Mouse (Mus musculus): ENCODE results near the gene Fn3k. TPM values are rescaled to one million over a fixed set of nuclear protein-coding genes. Genes with fewer than 3 reads are reported as not detected.

The Fn3k gene
- polyA plus RNA-seq, 1 experiment from 2014 or later: 0.50 TPM

DNA sequence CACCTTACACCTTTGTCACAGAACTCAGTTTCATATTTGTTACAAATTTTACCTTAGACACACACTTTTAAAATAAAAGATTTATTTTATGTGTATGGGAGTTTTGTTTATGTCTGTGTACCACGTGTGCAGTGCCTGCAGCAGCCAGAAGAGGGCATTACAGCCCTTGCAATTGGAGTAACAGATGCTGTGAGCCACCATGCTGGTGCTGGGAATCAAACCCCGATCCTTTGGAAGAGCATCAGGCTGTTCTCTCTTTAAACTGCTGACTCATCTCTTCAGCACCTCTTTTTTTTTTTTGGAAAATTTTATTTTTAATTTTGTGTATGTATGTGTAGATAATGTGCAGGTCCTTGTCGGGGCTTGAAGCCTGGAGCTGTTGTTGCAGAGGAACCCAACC is 23.2 kb downstream of the Fn3k start:
- WGBS: 89% methylated on average over 3 of the region's 3 CpGs
- H3K4me3 ChIP-seq (replicated peaks): no peak overlapping the region
- no peak overlapping the region for H3K9ac ChIP-seq (replicated peaks)
- H3K9me3 ChIP-seq: no peaks in the 10 kb centered on the region
- no peak overlapping the region for H3K27ac ChIP-seq
- H3K36me3 ChIP-seq: peaks cover 78% of the 10 kb centered on the region
- H3K4me1 ChIP-seq (replicated peaks): peaks cover 4% of the 10 kb centered on the region
- ATAC-seq (ENCODE audit: insufficient number of reproducible peaks, insufficient read depth, low FRiP score, low TSS enrichment, low read depth): no peak
- no peak overlapping the region for H3K4me2 ChIP-seq
- no peaks in the 10 kb centered on the region for H3K27me3 ChIP-seq

DNA sequence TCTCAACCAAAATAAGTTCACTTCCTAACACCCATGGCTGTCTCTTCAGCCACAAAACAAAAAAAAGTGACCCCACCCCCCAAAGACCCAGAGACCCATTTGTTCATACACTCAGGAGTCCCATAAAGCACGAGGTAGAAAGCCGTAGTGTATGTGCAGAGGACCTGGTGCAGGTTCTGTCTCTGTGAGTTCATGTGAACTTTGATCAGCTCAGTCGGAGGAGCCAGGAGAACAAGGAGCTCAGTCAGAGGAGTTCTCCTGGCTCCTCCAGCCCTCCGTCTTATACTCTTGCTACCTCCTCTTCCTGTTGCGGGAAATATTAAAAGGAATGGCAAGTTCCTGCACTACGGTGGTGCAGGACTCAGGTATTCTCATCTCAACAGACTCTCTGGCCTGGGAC is 32.7 kb downstream of the Fn3k start:
- Histone ChIP-seq H3K27me3 (no peaks in the 10 kb centered on the region), H3K36me3 (peaks cover 37% of the 10 kb centered on the region)

DNA sequence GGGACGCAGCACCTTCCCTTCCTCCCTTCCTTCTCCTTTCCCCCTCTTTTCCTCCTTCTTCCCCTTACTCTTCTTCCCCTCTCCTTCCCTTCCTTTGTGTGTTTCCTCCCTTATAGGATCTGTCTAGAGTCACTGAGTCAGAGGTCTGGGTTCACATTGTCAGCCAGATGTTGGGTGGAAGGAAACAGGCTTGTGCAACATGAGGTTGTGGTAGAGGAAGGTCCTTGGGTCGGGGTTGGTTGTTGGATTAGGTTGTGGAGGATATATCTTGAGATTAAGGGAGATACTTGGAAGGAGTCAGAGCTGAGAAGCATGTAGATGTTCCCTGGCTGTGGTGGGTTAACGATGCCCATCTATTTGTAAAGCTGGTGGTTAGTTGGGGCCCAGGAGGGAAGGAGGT is 40.1 kb downstream of the Fn3k start:
- H3K4me3 ChIP-seq (replicated peaks): no peak overlapping the region
- H3K9me3 ChIP-seq: no peaks in the 10 kb centered on the region
- H3K27ac ChIP-seq: no peak overlapping the region
- H3K4me2 ChIP-seq: no peak overlapping the region
- H3K9ac ChIP-seq (replicated peaks): no peak overlapping the region
- H3K4me1 ChIP-seq (replicated peaks): no peaks in the 10 kb centered on the region
- no peaks in the 10 kb centered on the region for H3K27me3 ChIP-seq
- peaks cover 35% of the 10 kb centered on the region; the same call in 1 of the 2 replicates for H3K36me3 ChIP-seq
- 74% methylated on average over 3 of the region's 3 CpGs for WGBS
- ATAC-seq (ENCODE audit: insufficient number of reproducible peaks, insufficient read depth, low FRiP score, low TSS enrichment, low read depth): no peak

More for the DNA sequence above, 32.7 kb downstream of the Fn3k start:
- no peak overlapping the region for H3K9ac ChIP-seq (replicated peaks)
- no peaks in the 10 kb centered on the region for H3K4me1 ChIP-seq (replicated peaks)
- ATAC-seq (ENCODE audit: insufficient number of reproducible peaks, insufficient read depth, low FRiP score, low TSS enrichment, low read depth): no peak
- no peak overlapping the region for H3K4me2 ChIP-seq
- no peak overlapping the region for H3K4me3 ChIP-seq (replicated peaks)
- H3K9me3 ChIP-seq: no peaks in the 10 kb centered on the region
- no peak overlapping the region for H3K27ac ChIP-seq
- WGBS: 83% methylated on average over 6 of the region's 6 CpGs

DNA sequence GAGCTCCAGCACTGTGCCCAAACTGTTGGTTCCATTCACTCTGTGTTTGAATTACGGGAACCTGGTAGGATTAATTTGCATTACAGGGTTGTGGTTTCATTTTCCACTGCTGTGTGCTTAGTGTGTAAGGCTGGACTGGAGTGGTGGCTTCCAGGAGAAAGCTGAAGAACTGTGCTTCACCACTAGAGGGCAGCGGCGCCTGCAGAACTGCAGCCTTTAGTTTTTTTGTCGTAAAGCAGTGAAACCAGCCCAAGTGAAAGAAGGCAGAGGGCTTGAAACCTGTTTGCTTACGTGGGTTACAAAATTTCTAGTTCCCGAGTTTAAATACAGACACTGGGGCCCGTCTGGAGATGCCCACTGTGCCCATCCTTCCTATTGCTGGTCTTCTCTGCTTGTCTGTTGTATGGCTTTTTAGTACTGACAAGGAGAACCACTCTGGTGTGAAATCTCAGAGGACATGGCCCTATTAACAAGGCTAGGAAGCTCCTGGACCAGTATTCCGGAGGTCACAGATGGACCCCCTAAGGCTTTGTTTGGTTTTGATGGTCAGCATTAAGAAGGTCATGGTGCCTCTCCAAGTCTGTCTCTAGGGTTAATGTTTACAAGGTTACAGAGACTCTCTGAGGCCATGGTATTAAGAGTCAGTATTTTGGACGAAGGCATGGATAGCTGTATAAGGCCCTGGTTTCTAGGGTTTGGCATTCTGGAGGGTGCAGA is 41.1 kb downstream of the Fn3k start:
- ATAC-seq (ENCODE audit: insufficient number of reproducible peaks, insufficient read depth, low FRiP score, low TSS enrichment, low read depth): no peak
- no peaks in the 10 kb centered on the region for H3K9me3 ChIP-seq
- H3K27me3 ChIP-seq: no peaks in the 10 kb centered on the region
- H3K4me2 ChIP-seq: no peak overlapping the region
- WGBS: 38% methylated on average over 9 of the region's 9 CpGs
- no peak overlapping the region for H3K9ac ChIP-seq (replicated peaks)
- H3K27ac ChIP-seq: no peak overlapping the region
- peaks cover 34% of the 10 kb centered on the region; the same call in 1 of the 2 replicates for H3K36me3 ChIP-seq
- H3K4me1 ChIP-seq (replicated peaks): no peaks in the 10 kb centered on the region
- H3K4me3 ChIP-seq (replicated peaks): no peak overlapping the region

DNA sequence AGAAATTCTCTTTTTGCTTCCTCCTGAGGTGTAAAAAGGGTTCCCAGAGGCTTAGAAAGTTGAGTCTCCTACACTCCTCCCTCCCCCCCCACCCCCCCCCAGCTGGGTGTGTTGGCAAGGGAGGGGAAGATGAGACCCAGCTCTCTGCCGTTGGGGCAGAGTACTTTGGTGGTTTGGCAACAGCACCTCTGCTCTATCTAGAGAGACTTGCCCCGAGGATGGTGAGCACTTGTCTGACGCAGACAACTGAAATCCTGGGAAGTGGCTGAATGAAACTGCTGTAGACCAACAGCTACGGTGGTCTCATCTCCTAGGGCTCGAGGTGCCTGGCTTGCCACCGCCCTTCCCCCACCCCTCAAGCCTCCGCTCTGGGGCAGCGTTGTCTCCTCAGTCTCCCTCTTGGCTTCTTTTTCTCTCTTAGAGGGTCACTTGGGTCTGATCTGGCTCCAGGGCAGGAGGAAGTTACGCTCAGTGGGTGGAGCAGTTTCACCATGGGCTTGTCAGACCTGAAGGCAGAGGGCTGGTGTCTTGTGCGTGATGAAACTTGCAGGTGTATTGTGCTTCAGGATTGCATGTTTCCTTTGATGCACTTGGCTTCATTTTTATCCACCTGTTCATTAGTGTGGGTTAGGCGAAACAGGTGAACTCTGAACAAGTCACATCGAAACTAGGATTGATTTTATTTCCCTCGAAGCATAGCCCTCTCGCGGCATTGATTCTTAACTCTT is 44.9 kb downstream of the Fn3k start:
- no peaks in the 10 kb centered on the region for H3K27me3 ChIP-seq
- no peak overlapping the region for H3K27ac ChIP-seq
- WGBS: 86% methylated on average over 15 of the region's 15 CpGs
- no peaks in the 10 kb centered on the region for H3K9me3 ChIP-seq
- no peak overlapping the region for H3K4me2 ChIP-seq
- H3K4me3 ChIP-seq (replicated peaks): no peak overlapping the region
- H3K9ac ChIP-seq (replicated peaks): no peak overlapping the region
- H3K4me1 ChIP-seq (replicated peaks): no peaks in the 10 kb centered on the region
- peaks cover 49% of the 10 kb centered on the region; the same call in 1 of the 2 replicates for H3K36me3 ChIP-seq
- no peak for ATAC-seq (ENCODE audit: insufficient number of reproducible peaks, insufficient read depth, low FRiP score, low TSS enrichment, low read depth)

DNA sequence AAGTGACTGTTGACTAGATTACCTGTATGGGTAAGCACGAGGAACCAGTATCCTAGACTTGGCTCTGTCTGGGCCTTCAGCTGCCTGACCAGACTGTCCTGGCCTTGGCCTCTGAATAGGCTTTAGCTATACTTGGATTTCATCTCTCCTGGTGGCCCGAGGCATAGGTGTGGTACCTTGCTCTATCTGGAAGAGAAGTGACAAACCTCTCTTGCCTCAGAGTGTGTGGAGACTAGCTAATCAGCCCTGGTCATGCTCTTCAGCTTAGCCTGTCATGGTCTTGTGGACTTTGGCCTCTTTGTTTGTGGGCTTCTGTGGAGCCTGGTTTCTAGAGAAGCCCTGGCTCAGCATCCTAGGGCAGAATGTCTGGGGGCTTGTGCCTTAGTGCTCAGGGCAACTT is 46.4 kb downstream of the Fn3k start:
- Histone ChIP-seq H3K27ac (no peak overlapping the region), H3K4me1 (replicated peaks) (no peaks in the 10 kb centered on the region), H3K9me3 (no peaks in the 10 kb centered on the region), H3K4me2 (no peak overlapping the region), H3K9ac (replicated peaks) (no peak overlapping the region), H3K4me3 (replicated peaks) (no peak overlapping the region), H3K27me3 (no peaks in the 10 kb centered on the region), H3K36me3 (peaks cover 45% of the 10 kb centered on the region; the same call in 1 of the 2 replicates)
- WGBS: 84% methylated on average over 2 of the region's 2 CpGs
- no peak for ATAC-seq (ENCODE audit: insufficient number of reproducible peaks, insufficient read depth, low FRiP score, low TSS enrichment, low read depth)

DNA sequence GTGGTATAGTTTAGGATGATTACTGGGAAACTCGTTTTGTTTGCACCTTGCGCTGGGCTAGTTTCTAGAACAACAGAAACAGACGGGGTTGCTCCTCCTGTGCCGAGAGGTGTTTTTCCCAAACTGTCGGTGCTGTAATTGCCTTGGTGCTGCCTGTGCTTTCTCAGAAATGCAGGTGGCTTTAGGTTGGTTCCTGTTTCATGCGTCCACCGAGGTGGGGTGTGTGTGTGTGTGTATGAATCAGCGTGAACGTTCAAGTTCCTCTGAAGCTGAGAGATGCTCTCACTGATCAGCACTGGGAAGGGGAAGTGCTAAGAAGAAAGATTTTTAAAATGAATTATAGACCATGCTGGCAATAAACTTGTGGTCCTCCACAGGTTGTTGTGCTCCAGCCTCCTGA is 51.2 kb downstream of the Fn3k start:
- Histone ChIP-seq H3K9me3 (no peaks in the 10 kb centered on the region), H3K36me3 (peaks cover 20% of the 10 kb centered on the region; the same call in 1 of the 2 replicates), H3K4me1 (replicated peaks) (no peaks in the 10 kb centered on the region), H3K4me3 (replicated peaks) (no peak overlapping the region), H3K9ac (replicated peaks) (no peak overlapping the region), H3K4me2 (no peak overlapping the region), H3K27me3 (no peaks in the 10 kb centered on the region), H3K27ac (no peak overlapping the region)
- no peak for ATAC-seq (ENCODE audit: insufficient number of reproducible peaks, insufficient read depth, low FRiP score, low TSS enrichment, low read depth)
- 69% methylated on average over 9 of the region's 9 CpGs for WGBS

DNA sequence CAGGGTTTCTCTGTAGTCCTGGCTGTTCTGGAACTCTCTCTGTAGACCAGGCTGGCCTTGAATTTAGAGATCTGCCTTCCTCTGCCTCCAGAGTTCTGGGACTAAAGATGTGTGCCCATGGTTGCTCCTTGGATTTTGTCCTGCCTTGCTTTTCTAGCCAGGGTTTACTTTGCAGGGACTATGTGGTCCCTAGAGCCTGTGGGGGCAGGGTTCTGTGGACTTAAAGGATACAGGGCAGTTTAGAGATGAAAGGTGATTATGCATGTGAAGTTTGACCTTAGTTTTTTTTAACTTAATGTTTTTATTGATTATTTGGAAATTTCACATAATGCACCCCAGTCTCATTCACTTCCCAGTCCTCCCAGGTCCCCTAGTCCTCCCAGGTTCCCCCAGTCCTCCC is 55.9 kb downstream of the Fn3k start:
- H3K27ac ChIP-seq: no peak overlapping the region
- H3K27me3 ChIP-seq: no peaks in the 10 kb centered on the region
- no peaks in the 10 kb centered on the region for H3K9me3 ChIP-seq
- H3K4me2 ChIP-seq: no peak overlapping the region
- no peak for ATAC-seq (ENCODE audit: insufficient number of reproducible peaks, insufficient read depth, low FRiP score, low TSS enrichment, low read depth)
- H3K4me3 ChIP-seq (replicated peaks): no peak overlapping the region
- H3K9ac ChIP-seq (replicated peaks): no peak overlapping the region
- H3K4me1 ChIP-seq (replicated peaks): no peaks in the 10 kb centered on the region
- H3K36me3 ChIP-seq: peaks cover 24% of the 10 kb centered on the region; the same call in 1 of the 2 replicates

Small RNA genes lying within 50 kb of the gene (microRNA-seq; reads per million reads assigned to microRNA genes)
- gene Mir7236: not detected

Other genes starting within 250 kb of the Fn3k start
- 9.5 and 10.6 TPM in 2 replicates for gene Hexdc, start 230.5 kb upstream of the Fn3k start, polyA plus RNA-seq (2016; fragmentation: Nextera tagmentation; extraction: Ambion mirVana)
- gene Ogfod3, start 230.2 kb upstream of the Fn3k start, polyA plus RNA-seq (2016; fragmentation: Nextera tagmentation; extraction: Ambion mirVana): 16.3 and 17.5 TPM in 2 replicates
- 36.3 and 40.1 TPM in 2 replicates for gene Cybc1, start 205.6 kb upstream of the Fn3k start, polyA plus RNA-seq (2016; fragmentation: Nextera tagmentation; extraction: Ambion mirVana)
- 68.4 and 75.2 TPM in 2 replicates for gene Narf, start 197.7 kb upstream of the Fn3k start, polyA plus RNA-seq (2016; fragmentation: Nextera tagmentation; extraction: Ambion mirVana)
- gene Foxk2, start 174.9 kb upstream of the Fn3k start, polyA plus RNA-seq (2016; fragmentation: Nextera tagmentation; extraction: Ambion mirVana): 11.2 and 12.5 TPM in 2 replicates
- gene Wdr45b, start 80.5 kb upstream of the Fn3k start, polyA plus RNA-seq (2016; fragmentation: Nextera tagmentation; extraction: Ambion mirVana): 98.9 and 99.6 TPM in 2 replicates
- 5.5 and 6.0 TPM in 2 replicates for gene Rab40b, start 46.7 kb upstream of the Fn3k start, polyA plus RNA-seq (2016; fragmentation: Nextera tagmentation; extraction: Ambion mirVana)
- 7.6 and 8.9 TPM in 2 replicates for gene Fn3krp, start 13.5 kb upstream of the Fn3k start, polyA plus RNA-seq (2016; fragmentation: Nextera tagmentation; extraction: Ambion mirVana)
- gene Tbcd, start 17.0 kb downstream of the Fn3k start, polyA plus RNA-seq (2016; fragmentation: Nextera tagmentation; extraction: Ambion mirVana): 48.9 and 50.7 TPM in 2 replicates
- 1.4 and 1.6 TPM in 2 replicates for gene Zfp750, start 84.4 kb downstream of the Fn3k start, polyA plus RNA-seq (2016; fragmentation: Nextera tagmentation; extraction: Ambion mirVana)
- 8.2 and 10.3 TPM in 2 replicates for gene B3gntl1, start 238.2 kb downstream of the Fn3k start, polyA plus RNA-seq (2016; fragmentation: Nextera tagmentation; extraction: Ambion mirVana)